Mouse (Mus musculus) CH12.LX (cell line): Measurements from ENCODE around the gene Gse1. TPM values are rescaled to one million over a fixed set of nuclear protein-coding genes. Genes with fewer than 3 reads are reported as not detected.

ENCODE experiments used
- DNase-seq: peaks from one replicate; pipeline ENCODE4 v3.0.0-alpha.2; 2013; ENCODE audit errors: extremely low read depth
- H3K27ac ChIP-seq: 2 replicates; pipeline ENCODE4 v1.5.1; 2012; ENCODE audit warnings: low read depth, mild to moderate bottlenecking, control low read depth, moderate library complexity; ENCODE audit not compliant: insufficient read depth
- H3K27me3 ChIP-seq: replicated peaks from 2 replicates; pipeline ENCODE3; 2012; ENCODE audit warnings: inconsistent platforms
- H3K36me3 ChIP-seq, 2 experiments: replicated peaks in 1 of 2; 2 replicates each; pipeline versions ENCODE3 to v1.6.1; 2012; ENCODE audit warnings: inconsistent platforms in 1 of 2, low read length in 1 of 2, mild to moderate bottlenecking in 1 of 2, mixed read lengths in 1 of 2, moderate library complexity in 1 of 2; ENCODE audit not compliant: control insufficient read depth in 1 of 2, insufficient read depth in 1 of 2
- H3K4me1 ChIP-seq, 2 experiments: 2 replicates each; pipeline ENCODE4 v1.6.1; 2012; ENCODE audit warnings: inconsistent platforms in 1 of 2, moderate library complexity in 1 of 2; ENCODE audit not compliant: insufficient read depth in 2 of 2, control insufficient read depth in 1 of 2
- H3K4me2 ChIP-seq: 2 replicates; pipeline ENCODE4 v1.6.1; 2012; ENCODE audit warnings: low read depth, mild to moderate bottlenecking, control low read depth; ENCODE audit not compliant: poor library complexity, insufficient read depth, severe bottlenecking
- H3K4me3 ChIP-seq, 3 experiments: fragments of 150-350 bp in 1 of 3; sonication (generic) in 1 of 3; replicated peaks in 1 of 3; 2 replicates each; pipeline versions ENCODE3 to v1.5.1; 2011 to 2012; ENCODE audit warnings: low read depth in 2 of 3, low read length in 2 of 3, mild to moderate bottlenecking in 2 of 3, moderate library complexity in 2 of 3, control low read depth in 1 of 3, improper control_type of control experiment in 1 of 3, inconsistent platforms in 1 of 3, mixed read lengths in 1 of 3; ENCODE audit not compliant: poor library complexity in 1 of 3
- H3K79me2 ChIP-seq: replicated peaks from 2 replicates; pipeline ENCODE4 v1.6.1; 2012; ENCODE audit warnings: mild to moderate bottlenecking, moderate library complexity; ENCODE audit not compliant: control insufficient read depth, poor library complexity, insufficient read depth, severe bottlenecking; ENCODE audit errors: extremely low read depth
- H3K9ac ChIP-seq: 2 replicates; pipeline ENCODE4 v1.6.1; 2012; ENCODE audit warnings: low read depth, mild to moderate bottlenecking, control low read depth, moderate library complexity; ENCODE audit not compliant: insufficient read depth
- H3K9me3 ChIP-seq: replicated peaks from 2 replicates; pipeline ENCODE3; 2012; ENCODE audit warnings: low read length, inconsistent platforms, mixed read lengths
- CHD2 ChIP-seq: IDR thresholded peaks from 2 replicates; pipeline ENCODE4 v1.6.1; 2011; ENCODE audit warnings: low read length, improper control_type of control experiment
- ELF1 ChIP-seq: IDR thresholded peaks from 2 replicates; pipeline ENCODE4 v1.6.1; 2014; ENCODE audit warnings: low read depth, mild to moderate bottlenecking, inconsistent platforms, low read length, improper control_type of control experiment
- EP300 ChIP-seq: IDR thresholded peaks from 2 replicates; pipeline ENCODE4 v1.6.1; 2011; ENCODE audit warnings: low read length, improper control_type of control experiment
- GABPA ChIP-seq: IDR thresholded peaks from 2 replicates; pipeline ENCODE4 v1.6.1; 2012; ENCODE audit warnings: low read depth, low read length, improper control_type of control experiment, inconsistent platforms; ENCODE audit not compliant: insufficient replicate concordance
- HCFC1 ChIP-seq: IDR thresholded peaks from 2 replicates; pipeline ENCODE4 v1.6.1; 2012; ENCODE audit warnings: low read depth, mild to moderate bottlenecking, inconsistent platforms, low read length, improper control_type of control experiment
- IRF4 ChIP-seq: IDR thresholded peaks from 2 replicates; pipeline ENCODE4 v1.6.1; 2014; ENCODE audit warnings: low read depth, mild to moderate bottlenecking, inconsistent platforms, low read length, improper control_type of control experiment
- JUN ChIP-seq: IDR thresholded peaks from 2 replicates; pipeline ENCODE4 v1.6.1; 2011; ENCODE audit warnings: low read depth, mild to moderate bottlenecking, low read length, improper control_type of control experiment, moderate library complexity; ENCODE audit not compliant: insufficient read depth
- MAX ChIP-seq: IDR thresholded peaks from 2 replicates; pipeline ENCODE4 v1.6.1; 2011; ENCODE audit warnings: low read length, improper control_type of control experiment
- MYC ChIP-seq: IDR thresholded peaks from 2 replicates; pipeline ENCODE4 v1.6.1; 2011; ENCODE audit warnings: low read depth, mild to moderate bottlenecking, improper control_type of control experiment, low read length
- NELFE ChIP-seq: IDR thresholded peaks from 2 replicates; pipeline ENCODE4 v1.6.1; 2011; ENCODE audit warnings: low read depth, low read length, improper control_type of control experiment
- NRF1 ChIP-seq: IDR thresholded peaks from 2 replicates; pipeline ENCODE4 v1.6.1; 2014; ENCODE audit warnings: low read depth, mild to moderate bottlenecking, inconsistent platforms, low read length, improper control_type of control experiment, moderate library complexity
- POLR2AphosphoS2 ChIP-seq: IDR thresholded peaks from 2 replicates; pipeline ENCODE4 v1.6.1; 2011; ENCODE audit warnings: low read depth, low read length, improper control_type of control experiment
- RAD21 ChIP-seq: IDR thresholded peaks from 2 replicates; pipeline ENCODE4 v1.6.1; 2011; ENCODE audit warnings: low read depth, mild to moderate bottlenecking, low read length, improper control_type of control experiment, moderate library complexity
- RCOR1 ChIP-seq: conservative IDR thresholded peaks from 2 replicates; pipeline ENCODE4 v1.6.1; 2012; ENCODE audit warnings: low read depth, mild to moderate bottlenecking, inconsistent platforms, low read length, improper control_type of control experiment
- TCF12 ChIP-seq: IDR thresholded peaks from 2 replicates; pipeline ENCODE4 v1.6.1; 2014; ENCODE audit warnings: low read depth, mild to moderate bottlenecking, inconsistent platforms, low read length, improper control_type of control experiment
- UBTF ChIP-seq: IDR thresholded peaks from 2 replicates; pipeline ENCODE4 v1.6.1; 2012; ENCODE audit warnings: low read depth, mild to moderate bottlenecking, inconsistent platforms, low read length, improper control_type of control experiment, moderate library complexity
- USF1 ChIP-seq: IDR thresholded peaks from 2 replicates; pipeline ENCODE4 v1.6.1; 2014; ENCODE audit warnings: low read depth, mild to moderate bottlenecking, inconsistent platforms, low read length, improper control_type of control experiment
- ZKSCAN1 ChIP-seq: IDR thresholded peaks from 2 replicates; pipeline ENCODE4 v1.6.1; 2012; ENCODE audit warnings: low read depth, inconsistent platforms, low read length, improper control_type of control experiment, borderline replicate concordance
- ZMIZ1 ChIP-seq: IDR thresholded peaks from 2 replicates; pipeline ENCODE4 v1.6.1; 2012; ENCODE audit warnings: low read depth, mild to moderate bottlenecking, inconsistent platforms, low read length, improper control_type of control experiment
- ZNF384 ChIP-seq: IDR thresholded peaks from 2 replicates; pipeline ENCODE4 v1.6.1; 2012; ENCODE audit warnings: low read depth, low read length, improper control_type of control experiment, inconsistent platforms
- dilution Hi-C: fragments of 300-500 bp; cut with MboI; formaldehyde crosslinking; loops from 2 replicates; pipeline ENCODE4 v1.14.3; 2020; ENCODE audit warnings: low sequenced_read_pairs; ENCODE audit not compliant: extremely low pct_unique_long_range_greater_than_20kb, extremely low pct_ligation_motif_present
- in situ Hi-C: fragments of 300-500 bp; cut with MboI; formaldehyde crosslinking; loops from 3 replicates; pipeline ENCODE4 v1.14.3; 2019; ENCODE audit warnings: low sequenced_read_pairs, low pct_ligation_motif_present, low pct_unique_long_range_greater_than_20kb, mixed read lengths
- polyA plus RNA-seq: library from polyadenylated mRNA; unstranded; fragments of >175 nt; gene quantifications from 2 replicates; pipeline ENCODE4 v1.2.1, GENCODE M21; 2012; ENCODE audit warnings: low read depth; ENCODE audit not compliant: insufficient read length
- total RNA-seq, 2 experiments: library from RNA; depleted of rRNA; stranded (reverse); fragments of 300-350 nt in 1 of 2; fragments of >200 nt in 1 of 2; gene quantifications; 2 replicates each; pipeline ENCODE4 v1.2.3; 2012 to 2014

Gene Gse1
- total and polyA plus RNA-seq, 3 experiments, result 1.3 to 9.8 (median 8.5) TPM

DNA sequence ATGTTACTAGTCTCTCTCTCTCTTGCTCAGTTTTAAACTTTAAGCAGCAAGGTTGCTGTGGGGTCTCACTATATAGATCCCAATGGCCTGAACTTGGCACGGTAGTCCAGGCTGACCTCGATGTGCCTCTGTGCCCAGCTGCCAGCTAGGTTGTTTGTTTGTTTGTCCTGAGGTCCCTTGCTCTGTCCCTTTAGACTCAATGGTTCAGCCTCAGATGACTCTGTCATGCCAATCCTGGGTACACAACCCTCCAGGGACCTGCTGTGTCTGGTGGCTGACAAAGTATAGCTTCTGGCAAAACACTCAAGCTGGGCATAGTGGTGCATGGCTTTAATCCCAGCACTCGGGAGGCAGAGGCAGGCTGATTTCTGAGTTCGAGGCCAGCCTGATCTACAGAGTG lies 20.2 kb downstream of the Gse1 start:
- Histone ChIP-seq H3K9ac (no peak overlapping the region), H3K36me3 (peaks cover 0 to 13% of the 10 kb centered on the region in 2 experiments), H3K4me3 (no peak overlapping the region), H3K79me2 (no peaks in the 10 kb centered on the region), H3K27me3 (peaks cover 1% of the 10 kb centered on the region), H3K27ac (no peak overlapping the region), H3K4me1 (no peaks in the 10 kb centered on the region), H3K4me2 (no peak overlapping the region), H3K9me3 (peaks cover 10% of the 10 kb centered on the region)
- in situ Hi-C loops (no loop called here), dilution Hi-C loops (no loop called here)
- DNase-seq, result no peak
- TF ChIP-seq UBTF, result no peak
- TF ChIP-seq USF1, result no peak
- no peak for TF ChIP-seq IRF4
- TF ChIP-seq MYC, result no peak
- TF ChIP-seq ZKSCAN1, result no peak
- no peak for TF ChIP-seq TCF12
- no peak for TF ChIP-seq MAX
- no peak for TF ChIP-seq ZMIZ1
- no peak for TF ChIP-seq RAD21
- TF ChIP-seq RCOR1, result no peak
- no peak for TF ChIP-seq ELF1

DNA sequence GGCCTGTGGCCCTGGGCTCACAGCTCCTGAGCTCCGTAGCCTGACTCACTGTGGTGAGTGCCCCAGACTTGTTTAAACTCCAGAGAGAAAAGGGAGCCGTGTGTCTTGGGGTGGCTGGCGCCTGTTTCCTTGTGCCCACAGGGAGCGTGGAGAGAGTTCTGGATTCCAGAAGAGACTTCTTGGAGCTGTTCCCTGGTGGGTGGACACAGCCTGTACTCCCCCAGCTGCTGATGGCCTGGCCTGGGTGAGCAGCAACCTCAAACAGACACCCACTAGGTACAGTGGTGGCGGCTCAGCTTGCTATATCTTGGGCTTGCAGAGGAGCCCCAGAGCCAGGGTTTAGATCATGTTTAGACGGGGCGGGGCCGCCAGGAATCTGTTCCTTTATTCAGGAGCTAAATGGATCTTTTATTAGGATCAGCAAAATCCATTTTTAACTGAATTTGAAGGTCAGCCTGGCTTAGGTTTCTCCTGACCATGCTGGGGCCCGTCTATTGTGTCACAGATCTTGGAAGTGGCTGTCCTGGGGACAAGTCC lies 21.6 kb downstream of the Gse1 start:
- H3K79me2 ChIP-seq, result no peaks in the 10 kb centered on the region
- dilution Hi-C loops (no loop called here), in situ Hi-C loops (no loop called here)
- H3K27me3 ChIP-seq, result peaks cover 1% of the 10 kb centered on the region
- no peak for DNase-seq
- no peaks in the 10 kb centered on the region for H3K4me1 ChIP-seq
- H3K36me3 ChIP-seq, result peaks cover 0 to 3% of the 10 kb centered on the region in 2 experiments
- no peak overlapping the region for H3K4me3 ChIP-seq
- no peak overlapping the region for H3K9ac ChIP-seq
- no peak overlapping the region for H3K4me2 ChIP-seq
- peaks cover 4% of the 10 kb centered on the region for H3K9me3 ChIP-seq
- H3K27ac ChIP-seq, result no peak overlapping the region
- TF ChIP-seq NELFE, result no peak

DNA sequence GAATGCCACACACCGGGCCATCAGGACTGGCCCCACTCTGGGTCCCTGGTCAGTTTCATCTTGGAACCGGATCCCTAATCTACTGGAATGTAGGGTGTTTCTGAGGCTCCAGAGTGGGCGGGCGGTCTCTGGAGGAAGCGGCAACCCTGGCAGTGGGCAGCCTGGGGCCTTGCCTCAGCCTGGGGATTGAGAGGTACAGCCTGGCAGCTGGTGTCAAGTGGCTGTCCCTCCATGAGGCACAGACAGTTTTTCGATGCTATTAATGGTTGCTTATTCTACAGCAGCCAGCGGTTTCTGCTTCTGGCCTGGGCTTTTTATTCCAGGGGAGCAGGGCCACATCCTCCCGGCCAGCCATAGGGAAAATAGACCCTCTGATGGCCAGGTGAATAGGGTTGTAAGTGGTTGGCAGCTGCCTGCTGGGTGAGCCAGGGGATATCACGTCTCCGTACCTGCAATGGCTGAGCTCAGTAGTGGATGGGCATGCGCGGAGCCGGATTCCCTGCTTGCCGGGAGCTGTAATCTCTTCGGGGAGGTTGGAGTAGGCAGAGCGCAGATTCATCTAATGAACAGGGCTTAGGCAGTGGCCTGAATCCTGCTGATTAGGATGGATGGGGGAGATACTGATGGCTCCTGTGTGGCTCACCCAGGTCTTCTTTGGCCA lies 22.6 kb downstream of the Gse1 start:
- dilution Hi-C loops (no loop called here), in situ Hi-C loops (no loop called here)
- H3K4me1 ChIP-seq, result no peaks in the 10 kb centered on the region
- no peak for TF ChIP-seq NRF1
- TF ChIP-seq MAX, result no peak
- TF ChIP-seq IRF4, result no peak
- no peak for TF ChIP-seq POLR2AphosphoS2
- no peak for TF ChIP-seq ZNF384
- no peak for TF ChIP-seq CHD2
- TF ChIP-seq JUN, result no peak
- TF ChIP-seq GABPA, result no peak
- TF ChIP-seq EP300, result no peak
- no peak for TF ChIP-seq HCFC1
- no peak for TF ChIP-seq NELFE
- no peak for TF ChIP-seq ELF1
- no peak for TF ChIP-seq USF1
- H3K9me3 ChIP-seq, result peaks cover 4% of the 10 kb centered on the region
- H3K9ac ChIP-seq, result no peak overlapping the region
- H3K36me3 ChIP-seq, result no peaks in the 10 kb centered on the region
- H3K27me3 ChIP-seq, result peaks cover 1% of the 10 kb centered on the region
- H3K79me2 ChIP-seq, result no peaks in the 10 kb centered on the region
- H3K27ac ChIP-seq, result no peak overlapping the region
- no peak overlapping the region for H3K4me3 ChIP-seq
- DNase-seq, result no peak
- no peak overlapping the region for H3K4me2 ChIP-seq
